Mouse (Mus musculus) mouse embryonic stem cell (cell line): ENCODE data around the gene Dis3.

Source experiments
- in situ Hi-C, 2 experiments: fragments of 300-500 bp; cut with MboI; formaldehyde crosslinking; loops; 1 replicate in 1 of 2; 3 replicates in 1 of 2; pipeline ENCODE4 v1.14.3; 2019 to 2020; ENCODE audit warnings: low sequenced_read_pairs in 2 of 2, low pct_unique_long_range_greater_than_20kb in 1 of 2, mixed read lengths in 1 of 2; ENCODE audit not compliant: unreplicated experiment in 1 of 2

The Dis3 gene

DNA sequence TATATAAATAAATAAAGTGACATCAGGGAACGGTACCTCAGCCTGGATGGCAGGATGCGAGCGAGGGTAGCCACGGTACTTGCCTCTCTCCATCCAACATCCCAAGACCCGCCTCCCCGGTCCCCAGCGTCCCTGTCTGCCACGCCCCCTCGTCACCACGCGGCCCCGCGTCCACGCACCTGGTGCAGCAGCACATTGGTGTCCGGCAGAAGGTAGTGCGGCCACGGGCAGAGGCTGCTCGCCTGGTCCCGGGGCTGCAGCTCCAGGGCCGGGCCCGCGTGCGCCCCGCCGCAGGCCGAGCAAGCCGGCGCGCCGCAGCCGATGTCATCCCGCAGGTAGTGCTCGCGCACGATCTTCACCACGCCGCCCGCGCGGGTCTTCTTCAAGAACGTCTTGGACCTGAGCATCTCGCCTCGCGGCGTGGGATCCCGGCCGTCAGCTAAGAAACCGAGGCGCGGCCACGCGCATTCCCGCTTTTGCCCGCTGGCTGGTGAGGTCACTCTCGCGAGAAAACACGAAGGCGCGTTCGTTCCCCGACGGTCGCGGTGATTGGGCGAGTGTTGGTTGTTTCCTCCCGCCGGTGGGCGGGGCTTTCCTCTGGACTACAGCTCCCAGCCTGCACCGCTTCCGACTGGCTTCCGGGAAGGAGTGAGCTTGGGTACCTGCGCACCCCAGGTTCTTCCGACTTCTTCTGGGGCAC lies at the start of gene Dis3, which contains the start of gene Pibf1:
Gene Dis3 (minus strand): TSS at position 504 of the 700 bp plus-strand sequence.
Gene Pibf1 (plus strand): TSS at position 158 of the 700 bp plus-strand sequence.
- in situ Hi-C loops, result no loop called here

DNA sequence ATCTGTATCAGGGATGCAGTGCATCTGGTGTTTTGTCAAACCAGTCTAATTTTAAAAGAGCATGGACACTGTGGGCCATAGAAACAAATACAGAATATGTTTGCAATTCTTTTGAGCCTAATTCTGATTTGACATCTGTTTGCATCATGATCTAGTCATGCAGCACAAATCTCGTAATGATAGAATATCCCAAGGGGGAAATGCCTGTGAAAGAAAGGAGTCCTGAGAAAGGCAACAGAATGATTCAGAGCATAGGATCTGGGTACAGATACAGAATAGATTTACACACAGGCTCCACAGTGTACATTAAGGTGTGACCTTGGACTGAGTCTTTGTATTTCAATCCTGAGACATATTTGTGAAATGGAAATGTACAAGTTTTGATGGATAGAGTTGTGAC lies 47.3 kb upstream of the Dis3 start:
- in situ Hi-C loops, result loop anchor here (10.0 to 25.0 kb wide), 3 partner anchors 478 to 748 kb away; no protein-coding TSS in a partner anchor

DNA sequence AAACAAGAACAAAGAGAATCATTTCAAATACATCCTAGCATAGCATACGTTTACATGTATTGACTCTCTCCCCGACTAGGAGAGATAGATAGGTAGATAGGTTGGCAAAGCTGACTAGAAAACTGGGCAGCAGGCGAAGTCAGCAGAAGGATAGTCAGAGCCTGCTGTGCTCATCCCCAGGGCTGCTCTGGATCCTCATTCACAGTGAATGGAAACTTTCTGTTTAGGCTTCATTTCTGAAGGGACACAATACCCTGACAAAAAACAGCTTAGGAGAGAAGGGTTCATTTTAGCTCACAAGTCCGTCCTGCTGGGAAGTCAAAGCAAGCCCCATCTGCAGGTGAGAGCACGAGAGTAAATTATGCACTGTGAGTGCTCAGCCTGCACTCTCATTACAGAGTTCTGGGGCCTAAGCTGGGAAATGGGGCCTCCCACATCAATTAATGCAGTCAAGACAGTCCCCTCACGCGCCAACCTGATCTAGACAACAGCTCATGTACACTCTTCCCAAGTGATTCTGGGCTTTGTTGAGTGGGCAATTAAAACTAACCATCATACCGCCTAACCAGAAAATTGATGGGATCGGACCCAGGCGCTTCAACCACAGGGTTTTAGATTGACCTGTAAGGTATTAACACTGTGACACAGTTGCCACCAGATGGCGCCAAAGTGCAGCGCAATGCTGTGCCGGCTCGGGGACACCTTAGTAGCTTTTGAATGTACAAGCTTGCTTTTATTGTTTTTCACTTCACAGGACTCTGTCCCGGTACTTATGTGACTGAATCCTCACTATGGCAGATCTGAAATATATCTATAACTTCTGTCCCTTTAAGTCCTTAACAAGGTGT lies 42.4 kb upstream of the Dis3 start:
- in situ Hi-C loops, result loop anchor here (10.0 to 25.0 kb wide), 3 partner anchors 483 to 753 kb away; no protein-coding TSS in a partner anchor

DNA sequence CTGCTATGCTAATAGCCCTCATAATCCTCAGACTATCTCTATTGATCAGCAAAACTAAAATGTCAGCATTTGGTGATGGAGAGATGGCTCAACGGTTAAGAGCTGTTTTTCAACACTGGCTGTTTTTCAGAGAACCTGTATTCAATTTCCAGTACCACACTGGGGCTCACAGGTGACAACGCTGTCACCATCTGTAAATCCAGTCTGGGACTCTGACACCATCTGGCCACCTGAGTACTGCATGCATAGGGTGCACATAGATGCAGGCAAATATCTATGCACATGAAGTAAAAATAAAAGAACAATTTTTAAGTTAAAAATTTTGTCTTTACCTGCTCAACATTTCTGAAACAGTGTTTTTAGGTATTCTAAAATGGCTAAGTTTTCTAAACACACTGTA lies 40.5 kb upstream of the Dis3 start:
- in situ Hi-C loops, result loop anchor here (10.0 to 25.0 kb wide), 3 partner anchors 485 to 755 kb away; no protein-coding TSS in a partner anchor

DNA sequence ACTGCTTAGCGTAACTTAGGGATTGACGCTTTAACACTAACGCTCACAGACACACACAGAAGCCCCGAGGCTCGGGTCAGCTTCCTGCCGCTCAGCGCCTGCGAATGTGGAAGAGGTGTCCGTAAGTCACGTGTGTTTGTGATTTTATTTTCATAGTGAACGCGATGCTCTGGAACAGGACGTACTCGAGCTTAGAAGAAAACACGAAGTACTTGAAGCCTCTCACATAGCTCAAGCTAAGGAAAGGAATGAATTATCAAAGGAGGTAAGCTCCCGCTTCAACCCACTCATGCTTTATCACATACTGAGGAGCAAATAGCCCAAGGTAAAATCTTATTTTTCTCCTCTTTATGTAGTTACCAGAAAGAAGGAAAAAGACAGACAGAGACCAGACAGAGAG lies 36.7 kb upstream of the Dis3 start:
- in situ Hi-C loops, result loop anchor here in 1 of 2 experiments (25.0 kb wide), 1 partner anchor 751 kb away; no protein-coding TSS in a partner anchor

DNA sequence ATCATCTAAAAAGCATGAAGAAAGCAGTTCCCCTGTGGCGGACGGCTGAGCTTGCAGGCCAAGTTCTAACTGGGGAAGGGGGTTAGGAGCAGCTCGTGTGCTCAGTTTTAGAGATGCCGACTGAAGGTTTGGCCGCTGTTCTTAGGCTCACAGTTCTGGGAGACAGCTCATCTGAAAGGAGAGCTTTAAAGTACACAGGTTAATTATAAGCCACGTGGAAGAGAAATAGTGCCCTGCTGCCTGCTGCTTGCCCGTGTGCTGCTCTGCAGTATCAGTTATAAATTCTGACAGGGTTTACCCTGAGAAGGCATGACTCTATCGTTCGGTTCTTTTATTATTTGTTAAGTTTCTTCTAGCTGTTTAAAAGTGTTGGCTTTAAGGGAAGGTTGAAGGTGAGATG lies 36.2 kb upstream of the Dis3 start:
- in situ Hi-C loops, result loop anchor here in 1 of 2 experiments (25.0 kb wide), 1 partner anchor 752 kb away; no protein-coding TSS in a partner anchor

DNA sequence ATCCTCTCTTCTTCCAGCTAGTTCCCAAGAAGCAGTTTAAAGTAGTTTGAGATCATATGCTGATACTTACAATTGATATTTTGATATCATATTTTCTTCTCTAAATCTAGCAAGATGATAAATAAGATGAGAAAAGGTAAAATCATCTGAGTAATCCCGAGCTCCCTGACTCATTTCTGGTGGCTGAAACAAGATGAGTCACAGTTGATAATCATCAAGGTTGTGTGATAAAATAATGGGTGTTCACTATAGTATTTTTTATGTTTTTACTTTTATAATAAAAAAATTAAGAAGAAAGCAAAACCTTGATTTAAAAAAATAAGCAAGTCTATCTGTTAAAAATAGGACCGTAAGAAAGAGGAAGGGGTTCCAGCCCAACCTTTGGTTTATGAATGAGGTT lies 34.5 kb upstream of the Dis3 start:
- in situ Hi-C loops, result loop anchor here in 1 of 2 experiments (25.0 kb wide), 1 partner anchor 753 kb away; no protein-coding TSS in a partner anchor

DNA sequence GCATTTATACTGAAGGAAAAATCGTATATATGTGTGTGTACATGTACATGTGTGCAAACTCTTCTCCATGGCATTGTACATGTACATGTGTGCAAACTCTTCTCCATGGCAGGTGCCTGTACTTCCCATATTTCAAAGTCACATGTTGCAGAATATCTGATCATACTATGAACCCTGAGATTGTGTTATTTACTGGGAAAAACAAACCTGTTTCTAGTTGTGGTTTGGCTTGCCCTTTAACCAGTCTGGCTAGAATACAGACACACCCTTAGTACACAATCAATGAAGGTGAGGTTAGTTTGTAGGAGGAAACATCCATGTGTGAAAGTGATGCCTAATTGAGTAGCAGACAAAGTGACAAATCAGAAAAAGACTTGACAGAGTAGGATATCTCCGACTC lies 29.5 kb upstream of the Dis3 start:
- in situ Hi-C loops, result loop anchor here in 1 of 2 experiments (25.0 kb wide), 1 partner anchor 758 kb away; no protein-coding TSS in a partner anchor

DNA sequence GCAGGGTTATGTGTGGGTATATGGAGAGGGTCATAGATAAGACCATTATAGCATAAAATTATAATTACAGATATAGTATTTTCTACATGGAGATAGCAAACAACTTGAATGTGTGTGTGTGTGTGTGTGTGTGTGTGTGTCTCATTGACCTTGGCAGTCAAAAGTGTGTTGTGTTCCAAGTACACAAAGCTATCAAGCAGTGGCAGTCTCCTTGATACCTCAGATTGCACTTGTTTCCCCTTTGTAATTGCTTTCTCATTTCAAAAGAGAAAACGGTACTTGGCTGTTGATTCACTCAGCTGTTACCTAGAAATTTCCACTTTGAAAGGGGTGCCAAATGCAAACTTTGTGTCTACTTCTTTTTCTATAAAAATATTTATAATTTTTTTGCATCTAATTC lies 27.9 kb upstream of the Dis3 start:
- in situ Hi-C loops, result loop anchor here in 1 of 2 experiments (25.0 kb wide), 1 partner anchor 760 kb away; no protein-coding TSS in a partner anchor

DNA sequence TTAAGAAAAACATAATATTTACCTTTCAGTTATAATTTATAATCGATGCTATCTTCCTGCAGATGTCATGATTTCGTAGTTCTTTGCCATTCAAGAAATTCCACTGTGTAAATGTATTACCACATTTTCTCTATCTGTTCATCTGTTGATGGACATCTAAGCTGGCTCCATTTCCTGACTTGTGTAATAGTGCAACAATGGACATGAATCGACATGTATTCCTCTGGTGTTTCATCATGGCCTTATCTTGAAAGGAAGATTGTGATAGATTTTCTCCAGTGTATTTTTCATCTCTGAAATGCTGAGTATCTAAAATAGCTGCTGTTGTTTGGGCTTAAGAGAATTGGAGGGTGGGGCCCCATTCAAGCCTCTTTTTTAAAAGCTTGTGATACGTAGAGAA lies 27.1 kb upstream of the Dis3 start:
- in situ Hi-C loops, result loop anchor here in 1 of 2 experiments (25.0 kb wide), 1 partner anchor 761 kb away; no protein-coding TSS in a partner anchor

DNA sequence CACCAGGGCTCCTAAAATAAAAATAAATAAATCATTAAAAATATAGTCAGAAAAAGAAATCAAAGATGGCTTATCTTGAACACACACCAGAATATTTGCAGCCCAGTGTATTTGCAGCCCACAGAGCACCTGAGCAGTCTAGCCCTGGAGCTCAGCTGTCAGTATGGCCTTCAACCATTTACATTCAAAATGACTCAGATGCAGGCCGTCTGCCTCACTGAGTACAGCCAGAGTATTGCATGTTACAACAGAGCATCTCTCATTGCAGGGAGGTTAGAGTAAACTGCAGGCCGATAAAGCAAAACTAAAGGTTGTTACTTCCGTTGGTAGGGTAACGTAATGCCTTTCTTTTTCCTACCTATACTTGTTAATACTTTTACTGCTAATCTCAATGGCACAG lies 24.5 kb upstream of the Dis3 start:
- in situ Hi-C loops, result no loop called here

DNA sequence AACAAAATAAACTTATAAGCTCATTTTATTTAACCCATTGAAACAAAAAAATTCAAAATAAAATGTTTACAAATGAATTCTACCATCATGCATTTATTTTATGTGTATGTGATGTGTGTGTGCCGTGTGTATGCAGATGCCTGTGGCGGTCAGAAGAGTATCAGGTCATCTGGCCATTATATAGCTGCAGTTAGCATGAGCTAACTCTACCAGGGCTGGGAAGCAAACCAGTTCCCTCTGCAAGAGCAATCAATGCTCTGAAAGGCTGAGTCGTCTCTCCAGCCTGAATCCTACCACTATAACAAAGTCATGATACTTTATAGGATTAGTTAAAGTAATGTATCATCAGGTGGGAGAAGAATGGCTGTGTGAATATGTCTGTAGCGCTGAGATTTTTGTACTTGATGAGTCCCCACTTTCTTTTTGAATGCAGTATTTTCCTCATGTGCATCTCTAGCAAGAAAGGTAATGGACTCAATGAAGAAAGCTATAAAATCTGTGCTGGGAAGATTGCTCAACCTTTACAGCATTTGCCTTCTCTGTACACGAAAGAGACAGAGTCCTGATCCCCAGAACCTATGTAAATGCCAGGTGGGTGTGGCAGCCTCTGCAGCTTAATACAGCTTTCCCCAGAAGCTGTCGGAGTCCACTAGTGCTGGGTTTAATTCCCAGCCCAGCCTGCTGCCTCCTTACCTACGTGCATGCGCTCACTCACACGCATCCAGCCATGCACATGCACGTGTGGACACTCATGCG lies 22.2 kb upstream of the Dis3 start:
- in situ Hi-C loops, result no loop called here

DNA sequence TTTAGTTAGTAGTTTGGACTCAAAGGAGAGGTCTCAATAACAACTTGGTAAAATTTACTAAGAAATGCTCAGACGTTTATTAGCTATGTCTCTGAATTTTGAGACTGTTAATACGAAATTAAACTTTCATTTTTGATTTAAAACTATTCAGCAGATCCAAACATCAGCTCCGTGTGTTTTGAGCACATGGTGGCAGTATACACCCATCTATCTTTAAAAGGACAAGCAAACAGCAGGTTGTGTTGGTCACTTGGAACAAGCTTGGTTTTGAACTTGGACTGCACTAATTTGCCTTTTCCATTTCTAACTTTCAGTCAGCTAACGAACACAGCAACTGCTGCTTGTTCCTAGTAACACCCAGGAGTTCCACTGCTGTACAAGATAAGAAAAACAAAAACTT lies 18.0 kb upstream of the Dis3 start:
- in situ Hi-C loops, result no loop called here

DNA sequence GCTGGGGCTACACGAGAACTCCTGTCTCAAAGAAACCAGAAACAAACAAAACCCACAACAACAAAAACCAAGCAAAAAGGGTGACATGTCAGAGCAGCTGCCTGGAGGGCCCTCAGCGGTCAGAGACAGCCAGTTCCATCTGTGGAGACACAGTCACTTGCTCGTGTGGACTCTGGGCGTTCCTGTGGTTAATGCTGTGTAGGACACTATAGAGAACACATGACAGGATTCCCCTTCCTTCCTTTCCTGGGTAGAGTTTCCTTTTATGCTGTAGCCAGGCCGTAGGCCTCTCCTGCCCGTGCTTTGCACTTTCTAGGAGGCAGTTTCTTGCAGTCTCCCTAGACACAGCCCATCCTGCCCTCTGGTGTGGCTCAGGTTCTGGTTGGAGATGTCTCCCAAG lies 9.2 kb upstream of the Dis3 start:
- in situ Hi-C loops, result no loop called here

DNA sequence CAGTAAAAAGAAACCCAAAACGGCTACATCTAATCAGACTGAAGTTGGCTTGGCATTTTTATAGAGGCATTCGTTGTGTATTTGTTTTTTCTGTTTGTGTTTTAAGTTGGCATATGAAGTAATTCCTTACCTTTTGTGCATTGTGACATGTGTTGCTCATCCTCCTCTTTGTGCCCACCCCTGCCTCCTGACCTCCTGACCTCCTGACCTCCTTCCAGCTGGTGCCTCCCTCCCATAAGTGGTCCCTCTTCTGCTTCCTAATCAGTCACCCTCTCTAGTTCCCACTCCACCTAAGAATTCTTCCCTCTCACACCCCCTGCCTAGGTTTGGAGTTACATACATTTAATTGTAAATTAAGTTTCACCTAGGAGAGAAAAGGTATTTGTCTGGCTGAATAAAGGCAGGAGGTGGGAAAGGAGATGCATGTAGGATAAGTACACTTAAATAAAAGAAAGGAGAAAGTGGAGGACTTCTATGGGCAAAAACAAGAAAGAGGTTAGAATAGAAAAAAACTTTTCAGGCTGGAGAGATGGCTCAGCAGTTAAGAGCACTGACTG lies 8.1 kb upstream of the Dis3 start:
- in situ Hi-C loops, result no loop called here

DNA sequence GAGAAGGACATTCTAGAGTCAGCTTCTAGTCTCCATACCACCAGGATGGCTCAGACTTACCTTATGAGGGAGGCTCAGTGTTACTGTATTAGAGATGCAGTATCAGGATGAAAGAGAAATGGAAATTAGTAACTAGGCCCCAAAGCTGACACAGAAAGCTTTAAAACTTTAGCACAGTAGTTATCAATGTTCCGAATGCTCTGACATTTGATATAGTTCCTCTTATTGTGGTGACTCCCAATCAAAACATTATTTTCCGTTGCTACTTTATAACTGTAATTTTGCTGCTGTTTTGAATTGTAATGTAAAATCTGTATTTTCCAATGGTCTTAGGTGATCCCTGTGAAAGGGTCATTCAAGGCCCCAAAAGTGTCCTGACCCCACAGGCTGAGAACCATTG lies 7.1 kb upstream of the Dis3 start:
- in situ Hi-C loops, result no loop called here

DNA sequence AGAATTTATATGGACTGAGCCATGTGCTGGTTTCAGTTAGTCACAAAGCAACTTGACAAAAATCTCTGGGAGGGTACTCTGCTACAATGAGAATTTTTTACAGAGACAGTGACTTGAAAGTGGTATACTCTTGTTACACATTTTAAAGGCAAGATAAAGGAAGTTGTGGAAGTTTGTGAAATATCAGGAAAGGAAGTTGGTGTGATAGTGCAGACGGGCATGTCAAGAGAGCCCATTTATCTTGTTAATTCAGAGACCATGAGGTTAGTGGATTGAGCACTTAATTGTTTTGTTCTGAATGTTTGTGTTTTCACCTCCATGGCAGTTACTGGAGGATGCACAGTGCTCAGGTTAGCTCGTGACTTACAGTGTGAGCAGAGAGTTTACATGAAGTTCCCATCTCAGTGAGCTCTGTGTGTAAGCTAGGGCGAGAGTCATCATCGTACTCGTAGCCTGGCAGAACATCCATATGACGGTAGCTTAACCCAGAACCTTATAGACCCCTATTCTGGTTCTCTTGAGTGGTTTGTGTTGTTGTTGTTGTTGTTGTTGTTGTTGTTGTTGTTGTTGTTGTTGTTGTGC lies 5.1 kb upstream of the Dis3 start:
- in situ Hi-C loops, result no loop called here

DNA sequence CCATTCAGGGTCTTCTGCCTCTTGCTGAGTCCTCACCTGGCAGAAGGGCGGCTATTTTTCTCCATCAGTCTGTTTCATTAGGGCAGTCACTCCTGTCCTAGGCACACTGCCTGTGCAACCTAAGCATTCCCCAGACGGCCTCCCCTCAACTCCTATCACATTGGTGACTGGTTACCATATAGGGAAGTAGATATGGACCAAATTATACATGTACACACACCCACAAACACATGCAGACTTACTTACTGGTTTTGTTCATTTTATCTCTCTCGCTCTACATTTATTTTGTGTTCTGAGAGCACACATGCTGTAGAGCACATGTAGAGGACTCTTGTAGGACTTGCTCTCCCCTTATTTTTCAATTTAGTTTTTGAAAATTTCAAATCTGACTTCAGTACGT lies 3.5 kb upstream of the Dis3 start:
- in situ Hi-C loops, result no loop called here
